Mouse (Mus musculus) ovary, adult 18-20 months (tissue): Measurements from ENCODE around the gene Usp17lb.
"Not testable (repeated sequence)": the region's sequence is repeated elsewhere in the genome, so short reads cannot be mapped to it uniquely, and the experiment has no call there.

Experiments used
- DNase-seq: peaks from one replicate; pipeline ENCODE4 v3.0.0; 2022; ENCODE audit warnings: low spot score, mixed read lengths

Gene Usp17lb

DNA sequence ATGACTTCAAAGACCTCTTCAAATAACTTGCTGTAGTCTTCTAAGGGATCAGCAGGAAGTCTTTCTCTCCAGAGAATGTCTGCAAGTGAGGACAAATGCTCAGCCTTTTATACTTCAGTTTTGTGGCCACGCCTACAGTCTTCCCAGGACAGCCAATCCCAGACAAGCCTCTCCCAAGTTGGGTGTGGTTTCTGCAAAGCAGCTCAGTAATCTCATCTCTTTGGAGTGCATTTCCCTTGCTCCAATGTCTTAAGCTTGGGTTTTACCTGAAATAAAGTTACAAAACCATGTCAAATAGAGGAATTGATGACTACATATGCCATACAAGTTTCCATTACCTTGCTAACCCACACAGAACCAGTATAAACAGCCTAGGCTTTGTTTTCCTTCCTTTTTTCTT is at the start of gene Usp17lb:
Gene Usp17lb (minus strand): TSS at position 101 of the 400 bp plus-strand sequence.
- DNase-seq, result no peak

DNA sequence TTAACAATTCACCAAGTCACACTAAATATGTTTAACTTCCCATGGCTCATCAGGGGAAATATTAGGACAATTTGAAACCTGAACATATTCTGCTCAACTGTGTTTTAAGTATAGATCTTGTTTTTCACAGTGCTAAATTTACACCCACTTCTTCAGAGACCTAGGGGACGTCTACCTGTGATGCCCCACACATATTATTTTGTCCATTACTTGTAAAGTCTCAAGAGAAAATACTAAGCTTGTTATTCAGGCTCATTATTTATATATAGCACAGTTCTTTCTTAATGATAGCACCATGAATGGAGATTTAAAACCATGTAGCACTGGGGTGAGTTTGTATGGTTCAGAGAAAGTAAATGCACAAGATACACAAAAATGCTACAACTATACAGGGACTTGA is 35.3 kb upstream of the Usp17lb start, which contains the start of gene Olfr665:
Gene Olfr665 (plus strand): TSS at position 301 of the 400 bp plus-strand sequence.
- DNase-seq, result no peak

DNA sequence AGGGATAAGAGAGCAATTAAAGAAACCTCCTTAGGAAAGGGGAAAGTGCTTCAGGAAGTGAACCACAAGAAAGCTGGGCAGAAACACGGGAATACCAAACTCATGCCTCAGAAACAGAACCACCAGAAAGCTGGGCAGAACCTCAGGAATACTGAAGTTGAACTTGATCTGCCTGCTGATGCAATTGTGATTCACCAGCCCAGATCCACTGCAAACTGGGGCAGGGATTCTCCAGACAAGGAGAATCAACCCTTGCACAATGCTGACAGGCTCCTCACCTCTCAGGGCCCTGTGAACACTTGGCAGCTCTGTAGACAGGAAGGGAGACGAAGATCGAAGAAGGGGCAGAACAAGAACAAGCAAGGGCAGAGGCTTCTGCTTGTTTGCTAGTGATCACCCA is 19.0 kb upstream of the Usp17lb start:
- DNase-seq, result no peak

DNA sequence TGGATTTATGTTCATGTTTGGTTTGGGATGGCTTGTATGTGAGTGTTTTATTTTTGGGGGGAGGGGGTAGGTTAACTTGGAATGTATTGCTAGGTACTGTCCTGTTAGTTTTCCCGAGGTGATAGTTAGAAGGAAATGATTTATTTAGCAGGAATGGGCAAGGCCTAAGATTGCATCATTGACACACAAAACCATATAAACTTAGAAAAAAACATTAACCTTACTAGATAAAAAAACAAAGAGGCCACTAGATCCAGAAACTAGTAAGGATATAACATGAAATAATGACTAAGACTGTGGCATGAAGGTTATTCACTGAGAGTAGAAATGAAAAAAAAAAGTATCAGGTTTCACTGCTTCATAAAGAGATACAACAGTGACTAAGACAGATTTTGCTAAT is 15.3 kb upstream of the Usp17lb start:
- no peak for DNase-seq

DNA sequence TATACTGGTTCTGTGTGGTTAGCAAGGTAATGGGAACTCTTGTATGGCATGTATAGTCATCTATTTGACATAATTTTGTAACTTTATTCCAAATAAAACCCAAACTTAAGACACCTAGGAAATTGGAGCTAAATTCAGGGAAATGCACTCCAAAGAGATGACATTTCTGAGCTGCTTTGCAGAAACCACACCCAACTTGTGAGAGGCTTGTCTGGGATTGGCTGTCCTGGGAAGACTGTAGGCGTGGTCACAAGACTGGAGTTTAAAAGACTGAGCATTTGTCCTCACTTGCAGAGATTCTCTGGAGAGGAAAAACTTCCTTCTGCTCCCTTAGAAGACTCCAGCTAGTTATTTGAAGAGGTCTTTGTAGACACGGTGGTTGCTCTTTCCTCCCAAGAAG is 14.3 kb upstream of the Usp17lb start, which contains the start of gene Usp17la:
Gene Usp17la (plus strand): TSS at position 301 of the 400 bp plus-strand sequence.
- not testable (repeated sequence) for DNase-seq

DNA sequence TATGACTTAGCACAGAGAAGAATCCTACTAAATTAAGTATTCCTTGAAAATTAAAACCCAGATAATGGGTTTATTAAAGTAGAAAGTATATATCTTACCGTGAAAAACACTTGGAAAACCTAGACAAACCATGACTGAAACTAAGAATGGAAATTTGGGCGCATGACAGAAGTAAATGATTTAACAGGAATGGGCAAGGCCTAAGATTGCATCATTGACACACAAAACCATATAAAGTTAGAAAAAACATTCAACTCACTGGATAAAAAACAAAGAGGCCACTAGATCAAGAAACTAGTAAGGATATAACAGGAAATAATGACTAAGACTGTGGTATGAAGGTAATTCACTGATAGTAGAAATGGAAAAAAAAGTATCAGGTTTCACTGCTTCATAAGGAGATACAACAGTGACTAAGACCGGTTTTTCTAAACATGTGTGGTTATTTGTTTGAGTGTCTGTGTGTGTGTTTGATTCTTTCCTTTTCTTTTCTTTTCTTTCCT is 12.9 kb upstream of the Usp17lb start:
- no peak for DNase-seq

DNA sequence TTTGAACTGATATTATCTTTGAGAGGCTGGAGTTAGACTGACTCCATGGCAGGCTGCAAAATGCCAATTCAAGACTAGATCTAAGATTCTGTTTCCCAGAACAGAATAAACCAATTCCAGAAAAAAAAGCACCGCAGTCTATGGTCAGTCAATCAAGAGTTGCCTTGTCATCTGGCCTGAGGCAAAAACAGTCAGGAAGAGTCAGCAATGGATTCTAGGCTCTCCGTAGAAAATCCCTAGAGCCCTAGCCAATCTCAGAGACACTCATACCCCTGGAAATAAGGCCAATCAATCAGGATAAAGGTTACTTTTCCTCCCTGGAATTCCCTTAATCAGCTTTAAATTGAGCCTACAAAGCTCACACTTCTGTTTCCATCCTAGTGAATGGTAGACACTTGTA is 9.1 kb upstream of the Usp17lb start:
- DNase-seq, result not testable (repeated sequence)

DNA sequence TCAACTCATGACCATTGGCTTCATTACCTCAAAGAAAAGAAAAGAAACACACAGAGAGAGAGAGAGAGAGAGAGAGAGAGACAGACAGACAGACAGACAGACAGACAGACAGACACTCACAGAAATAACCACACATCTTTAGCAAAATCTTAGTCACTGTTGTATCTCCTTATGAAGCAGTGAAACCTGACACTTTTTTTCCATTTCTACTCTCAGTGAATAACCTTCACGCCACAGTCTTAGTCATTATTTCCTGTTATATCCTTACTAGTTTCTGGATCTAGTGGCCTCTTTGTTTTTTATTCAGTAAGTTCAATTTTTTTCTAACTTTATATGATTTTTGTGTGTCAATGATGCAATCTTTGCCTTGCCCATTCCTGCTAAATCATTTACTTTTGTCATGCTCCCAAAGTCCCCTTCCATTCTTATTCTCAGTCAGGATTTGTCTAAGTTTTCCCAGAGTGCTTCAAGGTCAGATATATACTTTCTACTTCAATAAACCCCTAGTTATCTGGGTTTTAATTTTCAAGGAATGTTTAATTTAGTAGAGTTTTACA is 1.4 kb upstream of the Usp17lb start:
- no peak for DNase-seq

DNA sequence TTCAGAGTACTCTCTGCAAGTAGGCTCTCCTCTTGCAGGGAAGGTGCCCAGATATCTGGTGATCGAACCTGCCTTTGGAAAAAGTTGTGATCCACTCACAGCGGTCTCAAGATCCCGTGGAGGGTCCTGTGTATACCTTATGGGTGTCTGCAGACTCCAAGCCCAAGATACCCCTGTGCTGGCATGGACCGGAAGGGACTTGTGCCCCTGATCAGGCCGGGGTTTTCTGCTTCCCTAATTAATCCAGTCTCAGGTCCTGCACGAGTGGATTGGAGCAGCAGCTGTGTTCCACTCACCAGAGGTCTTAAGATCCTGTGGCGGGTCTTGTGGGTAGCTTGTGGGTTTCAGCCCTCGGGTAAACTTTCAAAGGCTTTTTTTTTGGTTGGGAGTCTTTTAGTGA is 32.1 kb downstream of the Usp17lb start:
- DNase-seq, result not testable (repeated sequence)

DNA sequence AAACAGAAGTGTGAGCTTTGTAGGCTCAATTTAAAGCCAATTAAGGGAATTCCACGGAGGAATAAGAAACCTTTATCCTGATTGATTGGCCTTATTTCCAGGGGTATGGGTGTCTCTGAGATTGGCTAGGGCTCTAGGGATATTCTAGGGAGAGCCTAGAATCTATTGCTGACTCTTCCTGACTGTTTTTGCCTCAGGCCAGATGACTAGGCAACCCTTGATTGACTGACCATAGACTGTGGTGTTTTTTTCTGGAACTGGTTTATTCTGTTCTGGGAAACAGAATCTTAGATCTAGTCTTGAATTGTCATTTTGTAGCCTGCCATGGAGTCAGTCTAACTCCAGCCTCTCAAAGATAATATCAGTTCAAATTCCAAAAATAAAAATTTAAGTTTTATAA is 51.6 kb downstream of the Usp17lb start:
- no peak for DNase-seq
